Mouse (Mus musculus): Measurements from ENCODE around the gene Gm20869. TPM values are rescaled to one million over a fixed set of nuclear protein-coding genes. Genes with fewer than 3 reads are reported as not detected.

Gm20869 gene
- not detected for total RNA-seq (2023)

GRCm38 (mm10) chrY:71469149-71469548, at the start of gene Gm20869:
Gene Gm20869, plus strand, starts transcription at chrY:71469449.

Other genes with a start within 250 kb of the Gm20869 start
- gene Gm20870, start 222.6 kb downstream of the Gm20869 start, total RNA-seq (2023) = not detected

Data from CD4-positive naive resting alpha-beta T cell, adult 76 days (primary cell).